Mouse (Mus musculus): ENCODE measurements around the gene Mettl7a3.
"Not testable (repeated sequence)": the region's sequence is repeated elsewhere in the genome, so short reads cannot be mapped to it uniquely, and the experiment has no call there.

Mettl7a3 gene

DNA sequence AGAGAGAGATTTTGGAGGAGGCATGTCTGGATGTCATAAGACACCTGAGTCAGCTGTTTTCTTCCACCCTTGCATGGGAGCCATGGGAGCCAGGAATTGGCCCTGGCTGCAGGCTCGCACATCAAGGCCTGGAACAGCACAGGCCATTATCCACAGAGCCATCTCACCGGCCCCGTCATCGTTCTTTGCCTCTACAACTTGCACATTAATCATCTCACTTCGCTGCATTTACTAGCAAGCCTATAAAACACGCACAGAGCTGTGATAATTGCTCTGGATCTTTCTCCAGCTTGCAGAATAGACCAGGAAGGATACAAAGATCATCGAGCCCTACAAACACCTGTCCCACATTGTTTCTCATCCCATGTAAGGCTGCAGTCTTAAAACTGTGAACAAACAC is 4.0 kb upstream of the Mettl7a3 start:
- DNase-seq: no peak

DNA sequence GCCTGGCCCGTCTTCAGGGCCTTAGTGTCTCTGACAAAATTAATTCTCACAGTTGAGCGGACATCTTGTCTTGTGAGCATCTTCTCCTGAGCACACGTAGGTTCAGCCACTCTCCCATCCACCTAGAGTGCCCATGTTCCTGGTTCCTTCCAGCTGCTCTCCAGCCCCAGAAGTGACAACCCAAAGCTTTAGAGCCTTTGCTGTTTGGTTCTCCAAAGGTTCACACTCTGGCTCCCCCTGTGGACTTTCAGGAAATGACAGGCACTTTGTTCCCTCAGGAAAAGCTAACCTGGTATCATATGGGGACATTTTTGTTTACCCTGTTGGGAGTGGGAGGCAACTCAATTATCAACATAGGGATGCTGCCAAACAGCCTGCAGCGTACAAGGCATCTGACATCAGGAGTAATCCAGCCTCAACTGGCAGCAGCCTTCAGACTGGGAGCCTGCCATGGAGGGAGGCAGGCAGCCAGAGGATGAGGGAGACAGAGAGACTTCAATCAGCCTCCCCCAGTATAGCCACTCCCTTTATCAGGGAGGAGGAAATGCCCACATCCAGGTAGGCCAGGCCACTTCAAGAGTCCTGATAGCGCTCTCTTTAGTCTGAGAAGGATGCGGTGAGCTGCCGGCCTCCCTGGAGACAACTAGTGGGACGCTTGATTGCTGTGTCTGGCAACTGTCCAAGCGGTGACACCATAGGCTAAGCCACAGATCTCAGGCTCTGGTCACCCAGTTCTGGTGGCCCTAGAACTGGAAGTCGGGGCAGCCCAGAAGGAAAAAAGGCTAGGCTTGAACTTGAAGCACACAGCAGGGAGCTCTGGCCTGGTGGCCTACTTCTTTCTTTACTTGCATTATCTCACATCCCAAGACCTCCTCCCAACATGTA is 2.4 kb upstream of the Mettl7a3 start:
- not testable (repeated sequence) for DNase-seq

- DNase-seq: not testable (repeated sequence)
These were observed 2.6 kb downstream of the Mettl7a3 start for GRCm38 (mm10) chr15:100337328-100337727.

GRCm38 (mm10) chr15:100337847-100338246 is 3.1 kb downstream of the Mettl7a3 start:
- peak; percentile 69 to 80 for DNase-seq

GRCm38 (mm10) chr15:100341314-100341980 is 6.7 kb downstream of the Mettl7a3 start:
- not testable (repeated sequence) for DNase-seq

DNA sequence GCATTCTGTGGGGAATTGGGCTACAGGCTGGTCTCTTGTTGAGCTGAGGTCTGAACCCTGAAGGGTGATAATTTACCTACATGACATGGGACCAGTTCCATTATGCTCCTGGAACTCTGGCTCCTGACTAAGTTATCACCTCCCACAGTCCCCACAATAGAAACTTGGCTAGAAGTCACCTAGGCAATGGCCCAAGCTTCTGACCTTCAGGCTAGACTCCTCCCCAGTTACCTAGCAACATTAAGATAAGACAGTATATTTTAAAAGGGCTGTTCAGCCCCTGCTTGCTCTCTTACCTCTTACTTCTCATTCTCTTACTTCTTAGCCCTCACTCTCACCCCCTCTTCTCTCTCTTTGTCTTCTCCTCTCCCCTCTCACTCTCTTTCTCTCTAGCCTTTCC is 10.8 kb downstream of the Mettl7a3 start:
- DNase-seq: no peak

GRCm38 (mm10) chr15:100346761-100347160 is 12.0 kb downstream of the Mettl7a3 start:
- no peak for DNase-seq

DNA sequence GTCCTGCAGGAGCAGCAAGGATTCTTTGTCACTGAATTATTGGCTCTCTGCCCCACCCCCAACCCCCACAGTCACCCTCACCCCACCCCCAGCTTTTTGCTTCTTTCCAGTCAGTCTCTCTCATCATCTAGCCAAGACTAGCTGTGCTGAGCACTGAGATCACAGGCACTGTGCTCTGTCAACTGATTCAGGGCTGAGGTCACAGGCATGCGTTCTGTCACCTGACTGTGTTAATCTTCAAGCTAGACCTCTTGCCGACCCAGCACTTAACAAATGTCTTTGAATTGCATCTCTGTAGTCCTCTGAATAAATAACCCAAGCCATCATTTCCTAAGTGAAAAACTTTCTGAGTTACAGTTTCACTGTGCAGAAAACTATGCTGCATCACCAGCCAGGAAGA is 14.8 kb downstream of the Mettl7a3 start:
- DNase-seq: no peak

DNA sequence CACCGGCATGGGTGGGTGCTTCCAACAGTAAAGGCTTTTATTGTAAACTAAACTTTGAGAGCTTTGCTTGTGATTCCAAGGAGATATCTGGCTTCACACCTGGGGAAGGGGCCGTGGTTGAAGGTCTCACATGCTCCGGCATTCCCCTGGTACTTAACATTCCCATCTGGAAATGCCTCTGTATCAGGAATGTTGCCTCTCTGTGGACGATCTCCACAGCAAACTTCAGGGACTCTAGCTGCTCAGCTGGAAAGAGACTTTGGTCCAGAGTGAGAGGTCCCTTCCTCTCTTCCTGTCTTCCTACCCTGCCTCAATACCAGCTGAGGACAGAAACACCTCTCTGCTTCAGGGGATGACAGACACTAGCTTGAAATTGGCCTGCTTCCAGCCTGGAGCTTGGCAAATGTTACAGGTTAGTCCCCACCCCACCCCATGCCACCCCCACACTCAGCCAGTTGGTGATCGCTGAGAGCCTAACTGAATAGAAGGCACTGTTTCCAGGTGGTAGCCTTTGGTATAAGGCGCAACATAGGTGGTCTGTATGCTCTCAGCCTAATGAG is 16.9 kb downstream of the Mettl7a3 start:
- no peak for DNase-seq

DNA sequence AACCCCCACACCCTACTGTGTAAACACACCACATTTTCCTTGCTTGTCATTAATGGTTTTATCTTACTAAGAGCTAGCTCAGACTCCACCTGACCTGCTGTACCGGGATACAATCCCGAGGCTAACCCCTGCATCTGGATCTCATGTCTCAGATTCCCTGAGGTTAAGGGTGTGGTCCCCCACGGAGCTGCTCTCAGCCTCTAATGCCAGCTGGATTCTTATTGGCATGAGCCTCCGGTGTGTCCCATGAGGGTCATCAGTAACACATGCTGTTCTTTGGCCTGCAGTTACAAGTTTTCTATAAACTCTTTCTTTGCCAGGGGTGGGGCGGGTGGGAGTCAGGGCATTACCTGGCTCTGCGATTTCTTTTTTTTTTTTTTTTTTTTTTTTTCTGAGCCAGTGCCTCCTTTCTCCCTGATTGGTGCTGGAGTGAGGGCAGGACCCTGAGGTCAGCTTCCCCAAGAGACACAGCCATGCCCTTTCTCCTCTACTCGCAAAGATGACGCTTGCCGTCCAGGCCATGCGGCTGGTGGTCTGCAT is 18.1 kb downstream of the Mettl7a3 start, which contains the start of the genes Methig1 and Mettl7a2:
Gene Methig1, plus strand, starts transcription at position 439 of the 540 bp plus-strand sequence.
Gene Mettl7a2, plus strand, starts transcription at position 490 of the 540 bp plus-strand sequence.
- DNase-seq: no peak

DNA sequence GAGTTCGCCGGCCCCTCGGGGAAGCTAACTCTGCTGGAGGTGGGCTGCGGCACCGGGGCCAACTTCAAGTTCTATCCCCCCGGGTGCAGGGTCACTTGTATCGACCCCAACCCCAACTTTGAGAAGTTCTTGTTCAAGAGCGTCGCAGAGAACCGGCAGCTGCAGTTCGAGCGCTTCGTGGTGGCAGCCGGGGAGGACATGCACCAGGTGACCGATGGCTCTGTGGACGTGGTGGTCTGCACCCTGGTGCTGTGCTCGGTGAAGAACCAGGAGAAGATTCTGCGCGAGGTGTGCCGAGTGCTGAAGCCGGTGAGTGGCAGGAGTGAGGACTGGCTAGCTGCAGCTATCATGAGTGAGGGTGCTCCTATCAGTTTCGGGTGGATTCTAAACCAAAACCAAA is 18.7 kb downstream of the Mettl7a3 start:
- DNase-seq: not testable (repeated sequence)

DNA sequence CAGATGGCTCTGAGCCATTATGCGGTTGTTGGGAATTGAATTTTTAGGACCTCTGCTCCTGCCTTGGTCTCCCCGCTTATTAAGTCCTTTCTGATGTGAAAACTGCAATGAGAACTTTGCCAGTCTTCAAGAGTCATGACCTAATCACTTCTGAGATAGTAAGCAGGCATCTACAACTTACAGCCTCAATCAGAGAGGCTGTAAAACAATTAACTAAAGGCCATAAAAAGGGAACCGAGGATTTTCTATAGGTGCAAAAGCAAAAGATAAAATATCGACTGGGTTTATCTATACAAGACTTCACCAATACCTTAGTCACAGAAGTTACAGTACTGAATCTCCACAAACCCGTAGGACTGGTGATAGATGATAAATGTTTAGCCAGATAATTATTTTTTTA is 21.1 kb downstream of the Mettl7a3 start:
- no peak for DNase-seq

DNA sequence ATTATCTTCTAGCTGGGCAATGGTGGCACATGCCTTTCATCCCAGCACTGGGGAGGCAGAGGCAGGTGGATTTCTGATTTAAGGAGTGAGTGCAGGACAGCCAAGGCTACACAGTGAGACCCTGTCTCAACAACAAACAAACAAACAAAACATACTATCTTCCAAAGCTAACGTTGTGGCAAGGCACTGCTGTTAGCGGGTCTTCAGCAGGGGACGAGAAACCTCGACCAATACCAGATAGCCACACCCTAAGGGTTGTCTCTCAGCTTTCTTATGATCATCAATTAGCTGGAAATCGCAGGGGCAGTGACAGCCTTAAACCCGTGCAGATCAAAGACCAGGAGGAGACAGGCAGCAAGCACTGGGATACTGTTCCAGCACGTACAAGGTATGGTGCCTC is 29.5 kb downstream of the Mettl7a3 start, which contains the start of gene Higd1c:
Gene Higd1c, plus strand, starts transcription at position 301 of the 400 bp plus-strand sequence.
- DNase-seq: no peak

DNA sequence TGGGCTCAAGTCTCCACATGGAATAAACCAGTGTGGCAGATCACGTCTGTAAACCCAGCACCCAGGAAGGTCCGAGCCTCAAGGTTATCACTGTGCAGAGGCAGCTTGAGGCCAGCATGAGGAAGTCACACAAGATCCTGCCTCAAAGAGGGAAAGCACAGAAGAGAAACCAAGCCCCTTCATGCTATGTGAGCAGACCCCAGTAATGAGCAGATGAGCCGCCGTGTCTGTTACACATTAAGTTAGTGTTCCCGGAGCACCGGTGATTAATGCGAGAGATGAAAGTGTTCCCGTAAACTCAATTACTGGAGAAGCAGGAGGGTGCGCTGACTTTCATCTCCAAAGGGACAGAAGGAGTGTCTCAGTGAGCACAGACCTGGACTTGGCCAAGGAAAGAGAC is 31.2 kb downstream of the Mettl7a3 start:
- not testable (repeated sequence) for DNase-seq

DNA sequence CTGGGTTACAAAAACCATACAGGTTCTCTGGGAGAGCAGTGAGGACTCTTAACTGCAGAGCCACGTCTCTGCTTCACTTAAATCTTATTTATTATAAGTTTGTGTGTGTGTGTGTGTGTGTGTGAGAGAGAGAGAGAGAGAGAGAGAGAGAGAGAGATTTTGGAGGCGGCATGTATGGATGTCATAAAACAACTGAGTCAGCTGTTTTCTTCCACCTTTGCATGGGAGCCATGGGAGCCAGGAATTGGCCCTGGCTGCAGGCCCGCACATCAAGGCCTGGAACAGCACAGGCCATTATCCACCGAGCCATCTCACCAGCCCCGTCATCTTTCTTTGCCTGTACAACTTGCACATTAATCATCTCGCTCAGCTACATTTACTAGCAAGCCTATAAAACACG is 32.4 kb downstream of the Mettl7a3 start:
- DNase-seq: no peak

GRCm38 (mm10) chr15:100375066-100375465 is 40.3 kb downstream of the Mettl7a3 start:
- DNase-seq: peak; percentile 52 to 56

- not testable (repeated sequence) for DNase-seq
These were observed 43.2 kb downstream of the Mettl7a3 start for GRCm38 (mm10) chr15:100377847-100378505.

DNA sequence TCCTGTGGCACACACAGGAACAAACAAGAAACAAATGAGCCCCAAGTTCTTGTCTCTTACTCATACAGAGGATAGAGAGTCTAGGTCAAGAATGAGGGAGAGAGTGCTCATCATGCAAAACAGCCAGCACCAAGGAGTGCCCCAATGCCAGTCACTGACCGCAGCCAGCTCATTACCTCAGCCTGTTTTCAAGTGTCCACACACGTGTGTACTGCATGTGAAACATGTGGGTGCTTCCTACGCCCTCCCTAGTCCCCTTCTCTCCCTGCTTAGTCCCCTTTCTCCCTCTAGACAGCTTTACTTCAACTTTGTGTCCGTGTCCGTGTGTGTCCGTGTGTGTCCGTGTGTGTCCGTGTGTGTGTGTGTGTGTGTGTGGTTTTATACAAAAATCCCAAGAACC is 44.9 kb downstream of the Mettl7a3 start:
- no peak for DNase-seq

DNA sequence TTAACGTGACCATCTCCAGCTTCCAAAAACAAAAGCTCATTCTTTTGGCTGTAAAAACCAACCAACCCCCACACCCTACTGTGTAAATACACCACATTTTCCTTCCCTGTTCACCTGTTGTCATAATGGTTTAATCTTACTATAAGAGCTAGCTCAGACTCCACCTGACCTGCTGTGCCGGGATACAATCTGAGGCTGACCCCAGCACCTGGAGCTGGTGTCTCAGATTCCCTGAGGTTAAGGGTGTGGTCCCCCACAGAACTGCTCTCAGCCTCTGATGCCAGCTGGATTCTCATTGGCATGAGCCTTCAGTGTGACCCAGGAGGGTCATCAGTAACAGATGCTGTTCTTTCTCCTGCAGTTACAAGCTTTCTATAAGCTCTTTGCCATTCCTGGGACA is 45.4 kb downstream of the Mettl7a3 start:
- no peak for DNase-seq

DNA sequence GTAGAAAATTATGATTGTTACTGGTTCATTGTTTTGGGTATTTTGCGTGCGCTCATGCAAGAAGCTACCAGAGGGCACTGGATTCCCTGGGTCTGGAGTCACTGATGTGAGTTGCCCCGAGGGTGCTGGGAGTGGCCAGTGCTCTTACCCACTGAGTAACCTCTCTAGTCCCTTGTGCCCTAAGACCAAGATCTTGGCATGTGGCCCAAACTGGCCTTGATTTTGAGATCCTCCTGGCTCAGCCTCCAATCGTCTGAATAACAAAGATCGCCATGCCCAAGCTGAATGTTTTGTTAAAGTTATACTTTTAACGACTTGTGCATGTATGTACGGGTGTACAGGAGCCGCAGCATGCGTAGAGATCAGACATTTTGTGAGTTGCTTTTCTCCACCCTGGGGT is 51.0 kb downstream of the Mettl7a3 start:
- DNase-seq: no peak

DNA sequence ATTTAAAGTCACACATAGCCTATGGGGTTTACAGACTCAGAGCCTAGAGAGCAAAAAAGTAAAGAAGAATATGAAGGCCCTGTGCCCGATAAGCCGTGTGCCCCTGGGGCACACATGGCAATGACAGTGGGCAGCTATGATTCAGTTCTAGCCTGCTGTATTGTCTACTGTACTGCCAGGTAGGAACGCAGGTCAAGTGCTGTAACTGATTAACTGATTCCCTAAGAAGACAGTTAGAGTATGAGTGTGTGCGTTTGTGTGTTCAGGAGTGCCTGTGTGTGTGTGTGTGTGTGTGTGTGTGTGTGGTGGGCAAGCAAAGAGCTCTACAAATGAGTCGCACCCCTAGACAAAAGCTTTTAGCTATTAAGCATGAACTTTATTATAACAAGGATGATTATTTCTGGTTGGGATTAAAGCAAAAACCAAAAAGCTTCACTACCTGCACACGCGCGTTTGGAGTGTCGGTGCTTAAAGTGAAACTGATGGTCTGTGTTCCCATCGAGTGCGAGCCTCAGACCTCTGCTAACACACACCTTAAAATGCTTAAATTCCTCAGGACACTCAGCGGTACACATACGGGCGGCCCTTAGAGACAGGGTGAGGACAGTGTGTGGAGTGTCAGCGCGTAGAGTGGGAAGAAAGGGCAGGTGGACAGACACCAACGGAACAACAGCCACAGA is 53.0 kb downstream of the Mettl7a3 start:
- no peak for DNase-seq

DNA sequence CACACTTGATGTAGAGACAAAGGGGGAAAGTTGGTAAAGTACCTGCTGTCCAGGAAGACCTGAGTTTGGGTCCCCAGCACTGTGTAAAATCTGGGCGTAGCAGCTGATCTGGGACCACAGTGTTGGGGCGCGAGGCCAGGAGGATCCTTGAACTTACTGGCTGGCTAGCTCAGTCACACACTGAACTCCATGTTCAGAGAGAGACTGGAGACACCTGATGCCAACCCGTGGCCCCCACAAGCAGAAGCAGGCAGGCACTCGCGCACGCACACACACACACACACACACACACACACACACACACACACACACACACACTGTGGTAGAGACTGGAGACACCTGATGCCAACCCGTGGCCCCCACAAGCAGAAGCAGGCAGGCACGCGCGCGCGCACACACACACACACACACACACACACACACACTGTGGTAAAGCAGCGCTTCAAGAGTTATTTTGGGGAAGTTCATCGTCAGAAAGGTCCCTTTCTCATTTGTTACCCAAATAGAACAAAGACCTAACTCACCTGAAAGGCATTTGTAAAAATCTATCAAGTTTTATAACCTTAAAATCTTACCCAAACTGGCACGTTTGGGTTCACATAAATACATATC is 53.6 kb downstream of the Mettl7a3 start:
- DNase-seq: no peak
